Mouse (Mus musculus): ENCODE data around the gene Snd1. TPM values are rescaled to one million over a fixed set of nuclear protein-coding genes. Genes with fewer than 3 reads are reported as not detected.

Snd1 gene
- 82.6 and 100 TPM in 2 replicates for polyA plus RNA-seq (2012)

- TF ChIP-seq GATA1 (IDR thresholded peaks at IDR 0.05; ENCODE audit: low read length) = no peak
Measured at GRCm38 (mm10) chr6:28474839-28475238, at the start of gene Snd1. Gene Snd1 (plus strand): TSS chr6:28475139.

GRCm38 (mm10) chr6:28427096-28427839 lies 47.7 kb upstream of the Snd1 start, which contains the start of gene Fscn3:
Gene Fscn3 (plus strand): TSS chr6:28427789.
- TF ChIP-seq GATA1 (IDR thresholded peaks at IDR 0.05; ENCODE audit: low read length) = no peak

GRCm38 (mm10) chr6:28428290-28428689 lies 46.6 kb upstream of the Snd1 start, which contains the start of gene Gcc1:
Gene Gcc1 (minus strand): TSS chr6:28428390.
- TF ChIP-seq GATA1 (IDR thresholded peaks at IDR 0.05; ENCODE audit: low read length) = no peak

- no peak for TF ChIP-seq GATA1 (IDR thresholded peaks at IDR 0.05; ENCODE audit: low read length)
Measured at GRCm38 (mm10) chr6:28429870-28430269, 45.1 kb upstream of the Snd1 start.

GRCm38 (mm10) chr6:28430795-28431537 lies 44.0 kb upstream of the Snd1 start:
- TF ChIP-seq GATA1 (IDR thresholded peaks at IDR 0.05; ENCODE audit: low read length) = no peak

GRCm38 (mm10) chr6:28431538-28431855 lies 43.4 kb upstream of the Snd1 start:
- no peak for TF ChIP-seq GATA1 (IDR thresholded peaks at IDR 0.05; ENCODE audit: low read length)

GRCm38 (mm10) chr6:28447937-28448336 lies 27.0 kb upstream of the Snd1 start:
- TF ChIP-seq GATA1 (IDR thresholded peaks at IDR 0.05; ENCODE audit: low read length) = no peak

- no peak for TF ChIP-seq GATA1 (IDR thresholded peaks at IDR 0.05; ENCODE audit: low read length)
Measured at GRCm38 (mm10) chr6:28449253-28449652, 25.7 kb upstream of the Snd1 start, which contains the start of gene Pax4. Gene Pax4 (minus strand): TSS chr6:28449353.

GRCm38 (mm10) chr6:28450481-28450880 lies 24.5 kb upstream of the Snd1 start:
- TF ChIP-seq GATA1 (IDR thresholded peaks at IDR 0.05; ENCODE audit: low read length) = no peak

GRCm38 (mm10) chr6:28450977-28451376 lies 24.0 kb upstream of the Snd1 start:
- TF ChIP-seq GATA1 (IDR thresholded peaks at IDR 0.05; ENCODE audit: low read length) = no peak

- TF ChIP-seq GATA1 (IDR thresholded peaks at IDR 0.05; ENCODE audit: low read length) = no peak
Measured at GRCm38 (mm10) chr6:28459221-28459668, 15.7 kb upstream of the Snd1 start.

- no peak for TF ChIP-seq GATA1 (IDR thresholded peaks at IDR 0.05; ENCODE audit: low read length)
Measured at GRCm38 (mm10) chr6:28460534-28460933, 14.4 kb upstream of the Snd1 start.

- TF ChIP-seq GATA1 (IDR thresholded peaks at IDR 0.05; ENCODE audit: low read length) = no peak
Measured at GRCm38 (mm10) chr6:28464630-28465029, 10.3 kb upstream of the Snd1 start.

GRCm38 (mm10) chr6:28470017-28470602 lies 4.8 kb upstream of the Snd1 start:
- TF ChIP-seq GATA1 (IDR thresholded peaks at IDR 0.05; ENCODE audit: low read length) = no peak

GRCm38 (mm10) chr6:28470621-28471020 lies 4.3 kb upstream of the Snd1 start:
- no peak for TF ChIP-seq GATA1 (IDR thresholded peaks at IDR 0.05; ENCODE audit: low read length)
